Mouse (Mus musculus) adrenal gland, postnatal 10 days (tissue): Measurements from ENCODE around the gene Tcf19. TPM values are rescaled to one million over a fixed set of nuclear protein-coding genes. Genes with fewer than 3 reads are reported as not detected.
"Not testable (repeated sequence)": the region's sequence is repeated elsewhere in the genome, so short reads cannot be mapped to it uniquely, and the experiment has no call there.

Source experiments
- DNase-seq: peaks from one replicate; pipeline ENCODE4 v3.0.0; 2021; ENCODE audit warnings: mixed read lengths
- total RNA-seq, 2 experiments: library from RNA; stranded (reverse); gene quantifications; 2 replicates each; pipeline ENCODE4 v1.2.3; 2021

Gene Tcf19
- total RNA-seq, 2 experiments from 2014 or later: 20.3 to 25.1 TPM

DNA sequence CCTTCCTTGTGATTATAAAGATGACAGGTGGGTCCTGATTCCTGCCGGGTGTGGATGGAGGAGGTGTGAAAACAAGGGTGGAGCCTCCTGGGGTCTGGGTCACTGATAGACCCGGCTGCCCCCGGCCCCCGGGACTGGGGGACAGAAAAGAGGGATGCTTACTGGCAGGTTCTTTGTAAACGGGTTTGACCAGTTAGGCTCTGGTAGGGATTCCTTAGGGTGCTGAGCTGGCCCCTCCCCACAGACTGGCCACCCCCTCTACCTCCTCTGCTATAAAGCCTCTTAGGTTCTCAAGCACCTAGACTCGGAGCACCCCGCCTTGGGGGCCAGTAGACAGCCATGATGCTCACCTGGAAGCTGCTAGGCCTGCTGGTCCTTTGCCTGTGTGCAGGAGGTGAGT, 16.3 kb upstream of the Tcf19 start, which contains the start of gene Psors1c2:
TSS of gene Psors1c2 (plus strand) at position 301 of the 400 bp plus-strand sequence.
- no peak for DNase-seq

DNA sequence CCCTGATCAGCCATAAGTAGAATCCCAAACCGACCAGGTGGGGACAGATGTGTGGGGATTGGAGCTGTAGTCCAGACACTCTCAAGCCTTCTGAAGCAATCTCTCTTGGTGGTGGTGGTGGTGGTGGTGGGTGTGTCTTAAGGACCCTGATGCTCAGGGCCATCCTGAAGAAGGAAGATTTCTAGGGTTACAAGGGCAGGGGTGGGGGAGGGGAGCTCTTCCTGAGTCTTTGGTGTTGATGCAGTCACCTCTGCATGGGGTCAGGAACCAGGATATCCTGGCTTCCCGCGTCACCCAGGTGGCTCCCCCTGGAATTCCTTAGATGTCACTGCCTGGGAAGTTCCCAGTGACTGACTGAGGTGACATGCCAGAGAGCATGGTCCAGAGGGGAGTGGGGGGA, 15.7 kb upstream of the Tcf19 start:
- DNase-seq: no peak

DNA sequence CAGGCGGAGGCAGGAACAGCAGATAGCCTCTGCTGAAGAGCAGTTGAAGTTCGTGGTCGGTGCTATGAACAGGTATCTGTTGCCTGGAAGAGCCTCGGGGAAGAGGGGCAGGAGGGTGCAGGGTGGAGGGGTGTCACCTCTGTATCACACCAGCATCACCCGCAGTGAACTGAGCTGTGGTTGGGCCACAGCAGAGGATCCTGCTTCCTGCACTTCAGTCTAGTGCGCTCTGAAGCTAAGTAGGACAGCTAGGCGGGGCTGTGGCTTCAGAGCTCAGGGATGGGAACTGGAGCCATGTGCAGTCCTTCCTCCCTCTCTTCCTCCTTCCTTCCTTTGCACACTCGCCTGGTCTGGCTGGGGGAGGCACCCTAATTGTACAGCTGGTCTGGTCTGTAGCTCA, 10.0 kb upstream of the Tcf19 start:
- DNase-seq: no peak

DNA sequence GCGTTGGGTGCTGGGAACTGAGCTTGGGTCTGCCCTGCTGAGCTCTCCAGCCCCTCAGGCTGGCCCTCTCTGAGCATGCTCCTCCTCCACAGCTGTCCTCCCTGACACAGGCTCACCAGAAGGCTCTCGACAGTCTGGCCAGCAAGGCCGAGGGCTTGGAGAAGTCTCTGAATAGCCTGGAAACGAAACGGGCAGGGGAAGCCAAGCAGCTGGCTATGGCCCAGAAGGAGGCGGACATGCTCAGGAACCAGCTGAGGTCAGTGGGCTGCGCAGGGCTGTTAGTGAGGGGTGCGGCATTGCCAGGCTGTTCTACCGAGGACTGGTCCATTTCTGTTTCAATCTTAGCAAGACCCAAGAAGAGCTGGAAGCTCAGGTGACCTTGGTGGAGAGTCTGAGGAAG, 7.7 kb upstream of the Tcf19 start:
- peak; percentile 23 for DNase-seq

DNA sequence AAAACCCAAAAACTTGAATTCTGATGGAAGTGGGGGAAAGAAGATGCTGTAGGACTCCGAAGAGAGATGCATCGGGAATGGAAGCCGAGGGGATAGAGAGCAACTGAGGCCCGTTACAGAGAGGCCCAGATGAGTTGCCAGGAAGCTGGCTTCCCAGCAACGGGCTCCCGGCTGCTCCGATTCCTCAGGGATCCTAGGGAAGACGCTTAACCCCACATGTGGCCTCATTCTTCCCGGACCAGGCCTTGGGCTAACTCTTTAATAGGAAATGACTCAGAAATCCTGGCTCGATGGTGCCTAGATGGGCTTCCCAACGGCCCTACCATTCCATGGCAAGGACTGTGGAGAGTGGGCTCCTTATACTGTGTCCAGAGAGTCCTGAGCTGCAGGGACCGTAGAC, 902 bp upstream of the Tcf19 start:
- DNase-seq: peak; percentile 30

DNA sequence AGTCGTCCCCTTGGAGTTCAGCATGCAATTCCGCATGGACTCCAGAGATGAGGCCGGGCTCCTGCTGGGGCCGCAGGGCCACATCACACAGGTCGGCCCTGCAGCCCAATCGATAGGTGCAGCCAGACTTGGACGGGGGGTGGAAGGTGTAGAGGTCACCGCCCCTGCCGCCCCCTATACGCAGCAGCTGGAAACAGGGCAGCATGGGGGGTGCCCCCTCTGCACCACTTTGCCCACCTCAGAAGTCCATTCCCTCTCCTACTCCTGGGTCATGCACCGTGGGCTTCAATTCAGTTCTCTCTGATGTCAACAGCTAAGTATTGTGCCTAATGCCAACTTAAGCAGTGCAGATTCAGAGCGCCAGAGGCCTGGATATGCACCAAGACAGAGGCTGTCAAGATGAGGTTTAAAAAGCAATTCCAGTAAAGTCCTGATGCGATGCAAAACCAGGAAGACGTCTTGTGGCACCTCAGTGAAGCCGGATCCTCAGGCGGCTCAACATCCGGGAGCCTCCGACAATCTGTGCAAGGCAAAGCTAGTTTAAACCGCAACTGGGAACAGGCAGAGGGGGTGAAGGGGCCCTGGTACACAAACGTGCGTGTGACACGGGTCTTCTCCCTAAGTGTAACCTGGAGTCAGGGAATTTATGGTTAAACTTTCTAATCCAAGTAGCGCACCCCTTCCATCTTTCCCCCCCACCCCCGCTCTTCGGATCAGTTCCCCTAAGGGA, 548 bp downstream of the Tcf19 start:
- DNase-seq: peak; percentile 43

DNA sequence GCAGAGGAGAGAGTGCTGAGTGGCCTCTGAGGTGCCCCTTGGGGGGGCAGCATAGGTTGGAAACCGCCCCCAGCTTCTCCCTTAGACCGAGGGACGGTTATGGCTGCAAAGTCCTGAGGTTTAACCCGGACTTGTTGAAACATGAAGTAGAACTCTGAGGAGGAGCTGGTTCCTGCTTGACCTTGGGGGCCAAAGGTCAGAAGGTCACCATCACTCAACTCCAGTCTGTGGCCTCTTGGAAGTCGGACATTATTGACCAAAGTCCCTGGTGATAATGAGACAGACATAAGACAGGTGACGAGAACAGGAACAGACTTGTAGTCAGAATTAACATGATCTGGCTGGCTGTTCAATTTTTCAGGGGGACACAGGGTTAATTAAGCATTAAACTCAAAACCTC, 1.9 kb downstream of the Tcf19 start:
- no peak for DNase-seq

DNA sequence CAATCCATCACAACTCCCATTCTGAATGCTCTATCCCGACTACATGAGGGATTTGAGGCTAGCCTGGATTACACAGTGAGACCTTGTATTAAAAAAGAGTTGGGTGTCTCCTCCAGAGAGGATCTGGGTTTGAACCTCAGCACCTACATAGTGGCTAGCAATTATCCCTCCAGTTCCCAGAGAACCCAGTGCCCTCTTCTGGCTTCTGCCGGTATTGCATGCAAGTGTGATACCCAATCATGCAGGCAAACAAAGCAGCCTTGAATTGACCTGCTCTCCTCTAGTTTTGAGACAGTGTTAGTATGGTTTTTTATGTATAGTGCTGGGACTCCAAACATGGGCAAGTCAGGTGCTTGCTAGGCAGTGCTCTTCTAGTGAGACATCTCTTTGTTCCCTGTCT, 2.7 kb downstream of the Tcf19 start:
- DNase-seq: peak; percentile 89

DNA sequence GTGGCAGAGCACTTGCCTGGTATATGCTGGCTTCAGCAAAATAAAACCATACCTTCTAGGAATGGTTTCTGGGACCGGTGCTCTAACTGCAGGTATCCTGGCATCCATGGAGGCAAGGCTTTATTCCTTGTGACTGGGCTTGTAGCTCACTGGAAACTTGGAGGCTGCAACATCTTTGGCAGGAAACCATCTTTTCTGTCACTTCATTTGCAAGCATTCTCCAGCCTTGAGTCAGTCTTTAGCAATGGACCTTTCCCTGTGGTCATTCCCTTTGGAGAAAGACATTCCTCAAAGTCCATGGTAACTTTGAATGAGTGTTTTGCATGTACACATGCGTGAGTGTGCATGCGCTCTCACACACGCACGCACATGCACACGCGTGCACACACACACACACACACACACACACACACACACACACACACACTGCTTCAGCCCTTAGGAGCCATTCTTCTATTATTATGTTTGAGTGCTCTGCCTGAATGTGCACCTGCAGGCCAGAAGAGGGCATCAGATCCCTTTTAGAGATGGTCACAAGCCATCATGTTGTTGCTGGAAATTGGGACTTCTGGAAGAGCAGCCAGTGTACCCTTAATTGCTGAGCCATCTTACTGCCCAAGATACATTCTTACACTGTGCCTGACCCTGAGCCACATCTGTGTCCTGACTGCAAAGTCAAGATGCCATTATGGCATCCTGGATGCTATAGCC, 3.6 kb downstream of the Tcf19 start:
- no peak for DNase-seq

DNA sequence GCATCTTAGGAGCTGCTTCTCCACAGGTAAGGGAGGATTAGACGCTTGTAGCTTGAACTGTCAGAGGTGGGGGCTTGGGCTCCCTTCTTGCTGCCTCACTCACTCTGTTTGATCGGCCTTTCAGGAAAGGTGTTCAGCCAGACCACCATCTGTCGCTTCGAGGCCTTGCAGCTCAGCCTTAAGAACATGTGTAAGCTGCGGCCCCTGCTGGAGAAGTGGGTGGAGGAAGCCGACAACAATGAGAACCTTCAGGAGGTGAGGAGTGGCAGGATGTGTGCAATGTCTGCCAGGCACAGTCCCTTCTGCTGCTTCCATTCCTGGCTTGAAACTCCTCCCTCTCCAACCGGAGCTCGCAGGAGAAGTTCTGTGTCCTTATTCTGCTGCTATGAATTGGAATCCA, 7.3 kb downstream of the Tcf19 start:
- peak; percentile 35 for DNase-seq

DNA sequence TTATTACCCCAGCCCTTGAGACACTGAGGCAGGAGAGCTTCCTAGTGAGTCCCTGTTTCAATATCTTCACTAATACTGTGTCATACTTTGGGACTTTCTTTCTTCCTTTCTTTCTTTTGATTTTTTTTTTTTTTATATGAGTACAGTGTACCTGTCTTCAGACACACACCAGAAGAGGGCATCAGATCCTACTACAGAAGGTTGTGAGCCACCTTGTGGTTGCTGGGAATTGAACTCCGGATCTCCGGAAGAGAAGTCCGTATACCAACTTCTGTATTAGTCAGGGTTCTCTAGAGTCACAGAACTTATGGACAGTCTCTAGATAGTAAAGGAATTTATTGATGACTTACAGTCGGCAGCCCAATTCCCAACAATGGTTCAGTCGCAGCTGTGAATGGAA, 8.3 kb downstream of the Tcf19 start:
- not testable (repeated sequence) for DNase-seq

DNA sequence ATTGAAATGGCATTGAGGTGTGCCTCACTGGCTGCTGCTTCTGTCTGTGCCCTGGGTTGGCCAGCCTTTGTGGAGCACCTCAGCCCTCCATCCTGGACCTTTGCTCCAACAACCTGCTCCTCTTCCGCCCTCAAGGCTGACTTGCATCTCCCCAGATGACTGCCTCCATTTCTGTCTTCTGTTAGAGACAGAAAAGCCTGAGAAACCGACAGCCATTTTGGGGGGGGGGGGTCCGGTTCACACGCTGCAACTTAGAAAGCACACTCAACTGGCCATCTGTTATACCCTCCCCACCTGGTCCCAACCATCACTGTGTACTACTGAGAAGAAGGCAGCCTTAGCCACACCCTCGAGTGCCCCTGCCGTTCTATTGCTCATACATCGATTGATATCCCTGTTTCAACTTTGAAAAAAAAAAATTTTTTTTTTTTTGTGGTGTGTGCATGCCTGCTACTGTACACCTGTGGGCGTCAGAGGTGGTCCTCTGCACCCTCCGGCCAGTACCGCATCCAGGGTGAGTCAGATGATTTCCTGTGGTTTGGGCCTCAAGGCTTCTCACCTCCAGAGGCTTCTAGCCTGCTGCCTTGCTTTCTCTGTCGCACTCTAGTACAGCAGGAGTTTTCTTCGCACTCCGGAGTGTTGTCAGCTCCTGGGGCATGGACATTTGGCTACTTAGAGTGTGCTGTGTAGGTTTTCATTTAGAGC, 8.9 kb downstream of the Tcf19 start:
- DNase-seq: no peak

DNA sequence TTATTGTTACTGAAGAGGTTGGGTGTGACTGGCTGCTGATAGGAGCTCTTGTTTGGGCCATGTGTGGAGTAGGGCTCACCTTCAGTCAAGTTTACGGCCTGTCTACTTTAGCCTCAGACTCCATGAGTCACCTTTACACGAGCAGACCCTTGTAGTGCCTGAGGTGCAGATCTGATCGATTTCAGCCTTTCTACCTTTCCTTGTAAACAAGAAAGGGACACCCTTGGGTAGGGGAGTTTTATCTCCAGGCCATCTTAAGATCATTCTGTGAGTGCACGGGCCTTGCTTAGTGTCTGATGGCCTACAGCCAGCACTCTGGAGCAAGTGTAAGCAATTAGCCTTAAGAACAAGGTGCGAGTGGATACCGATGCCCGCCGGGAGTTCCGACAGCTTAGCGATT, 9.7 kb downstream of the Tcf19 start:
- no peak for DNase-seq

DNA sequence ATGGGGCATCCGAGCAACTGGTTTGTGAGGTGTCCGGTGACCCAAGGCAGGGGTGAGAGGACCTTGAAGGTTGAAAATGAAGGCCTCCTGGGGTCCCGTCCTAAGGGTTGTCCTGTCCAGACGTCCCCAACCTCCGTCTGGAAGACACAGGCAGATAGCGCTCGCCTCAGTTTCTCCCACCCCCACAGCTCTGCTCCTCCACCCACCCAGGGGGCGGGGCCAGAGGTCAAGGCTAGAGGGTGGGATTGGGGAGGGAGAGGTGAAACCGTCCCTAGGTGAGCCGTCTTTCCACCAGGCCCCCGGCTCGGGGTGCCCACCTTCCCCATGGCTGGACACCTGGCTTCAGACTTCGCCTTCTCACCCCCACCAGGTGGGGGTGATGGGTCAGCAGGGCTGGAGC, 10.8 kb downstream of the Tcf19 start, which contains the start of gene Pou5f1:
TSS of gene Pou5f1 (plus strand) at position 243 of the 400 bp plus-strand sequence.
- DNase-seq: no peak

DNA sequence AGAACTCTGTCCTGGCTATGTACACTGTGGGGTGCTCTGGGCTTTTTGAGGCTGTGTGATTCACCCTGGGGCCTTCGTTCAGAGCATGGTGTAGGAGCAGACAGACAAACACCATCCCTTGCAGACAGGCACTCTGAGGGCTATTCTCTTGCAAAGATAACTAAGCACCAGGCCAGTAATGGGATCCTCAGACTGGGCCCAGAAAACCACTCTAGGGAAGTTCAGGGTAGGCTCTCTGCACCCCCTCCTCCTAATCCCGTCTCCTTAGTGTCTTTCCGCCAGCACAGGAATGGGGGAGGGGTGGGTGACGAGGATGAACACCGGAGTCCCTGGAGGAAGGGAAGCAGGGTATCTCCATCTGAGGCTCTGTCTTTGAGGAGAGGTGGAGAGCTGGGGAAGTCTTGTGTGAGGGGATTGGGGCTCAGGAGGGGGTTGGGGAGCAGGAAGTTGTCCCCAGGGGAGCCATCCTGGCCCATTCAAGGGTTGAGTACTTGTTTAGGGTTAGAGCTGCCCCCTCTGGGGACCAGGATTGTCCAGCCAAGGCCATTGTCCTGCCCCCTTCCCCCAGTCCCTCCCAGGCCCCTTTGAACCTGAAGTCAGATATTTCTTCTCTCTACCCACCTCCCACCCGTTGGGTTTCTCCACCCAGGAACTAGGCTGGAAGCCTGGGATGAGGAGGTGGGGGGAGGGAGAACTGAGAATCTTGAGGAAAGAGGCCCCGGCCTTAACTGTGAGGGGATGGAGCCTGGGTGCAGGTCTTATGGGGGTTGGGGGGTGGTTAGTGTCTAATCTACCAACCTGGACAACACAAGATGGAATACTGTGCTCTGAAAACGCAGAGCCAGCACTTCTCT, 11.8 kb downstream of the Tcf19 start:
- DNase-seq: no peak

DNA sequence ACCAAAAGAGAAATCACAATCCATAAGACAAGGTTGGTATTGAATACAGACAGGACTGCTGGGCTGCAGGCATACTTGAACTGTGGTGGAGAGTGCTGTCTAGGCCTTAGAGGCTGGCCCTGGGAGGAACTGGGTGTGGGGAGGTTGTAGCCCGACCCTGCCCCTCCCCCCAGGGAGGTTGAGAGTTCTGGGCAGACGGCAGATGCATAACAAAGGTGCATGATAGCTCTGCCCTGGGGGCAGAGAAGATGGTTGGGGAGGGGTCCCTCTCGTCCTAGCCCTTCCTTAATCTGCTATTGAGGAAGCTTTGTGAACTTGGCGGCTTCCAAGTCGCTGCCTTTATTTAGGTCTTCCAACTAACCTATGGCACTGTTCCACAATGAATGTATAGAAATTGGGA, 12.8 kb downstream of the Tcf19 start:
- no peak for DNase-seq

DNA sequence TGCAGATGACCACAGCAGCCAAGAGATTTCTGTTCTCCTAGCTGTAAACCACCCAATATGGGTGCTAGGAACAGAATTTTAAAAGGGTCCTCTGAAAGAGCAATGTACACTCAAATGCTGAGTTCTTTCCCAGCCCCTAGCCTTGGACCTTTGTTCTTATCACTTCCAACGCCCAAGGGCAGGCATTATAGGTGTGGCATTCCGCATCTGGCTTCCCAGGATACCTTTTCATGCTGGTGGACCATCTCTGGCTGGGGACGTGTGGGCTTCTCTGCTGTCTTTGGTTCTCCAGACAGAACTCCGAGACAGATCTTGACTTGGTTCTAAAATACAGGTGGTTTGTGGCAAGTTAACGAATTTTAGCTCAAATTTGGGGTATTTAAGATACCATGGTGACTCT, 13.9 kb downstream of the Tcf19 start:
- DNase-seq: no peak

DNA sequence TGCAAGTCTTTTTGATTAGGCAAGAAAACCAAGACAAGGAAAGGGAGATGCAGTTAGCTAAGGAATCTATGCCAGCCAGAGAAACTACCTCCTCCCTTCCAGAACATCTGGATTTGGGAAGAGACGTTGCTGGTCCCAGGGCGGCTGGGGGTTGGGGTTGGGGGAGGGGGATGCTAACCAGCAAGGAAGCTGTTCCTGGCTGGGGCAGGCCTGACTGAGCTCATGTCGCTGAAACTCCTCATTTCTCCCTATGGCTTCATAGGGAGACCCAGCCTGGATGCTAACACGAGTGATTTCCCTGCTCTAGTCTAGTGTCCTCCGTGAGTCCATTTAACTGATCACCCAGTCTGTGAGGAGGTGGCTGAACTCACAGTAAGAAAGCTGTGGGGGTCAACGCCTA, 14.4 kb downstream of the Tcf19 start:
- no peak for DNase-seq

DNA sequence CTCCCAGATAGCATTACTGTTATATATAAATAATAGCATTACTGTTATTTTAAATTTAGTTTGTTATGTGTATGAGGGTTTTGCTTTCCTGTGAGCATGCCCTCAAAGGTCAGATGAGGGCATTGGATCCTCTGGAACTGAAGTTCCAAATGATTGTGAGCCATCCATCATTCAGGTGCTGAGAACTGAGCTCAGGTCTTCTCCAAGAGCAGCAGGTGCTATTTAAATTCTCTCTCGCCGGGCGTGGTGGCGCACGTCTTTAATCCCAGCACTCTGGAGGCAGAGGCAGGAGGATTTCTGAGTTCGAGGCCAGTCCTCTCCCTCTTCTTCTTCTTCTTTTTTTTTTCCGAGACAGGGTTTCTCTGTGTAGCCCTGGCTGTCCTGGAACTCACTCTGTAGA, 19.5 kb downstream of the Tcf19 start:
- DNase-seq: no peak

DNA sequence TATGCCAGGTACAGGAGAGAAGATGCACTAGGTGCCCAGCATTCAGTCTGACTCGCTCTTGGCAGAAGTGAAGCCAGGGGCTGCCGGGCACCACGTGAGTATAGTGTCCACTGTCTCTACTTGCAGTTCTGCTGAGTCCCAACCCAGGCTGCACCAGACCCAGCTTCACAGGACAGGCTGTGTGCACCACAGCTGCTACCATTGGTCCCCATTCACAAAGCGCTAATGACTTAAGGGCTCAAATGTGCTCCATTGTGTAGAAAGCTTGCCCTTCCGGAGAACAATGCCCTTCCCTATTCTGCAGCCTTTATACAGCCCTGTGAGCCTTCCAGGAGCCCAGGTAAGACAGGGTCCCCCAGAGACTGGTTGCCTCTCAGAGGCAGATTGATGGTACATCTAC, 26.3 kb downstream of the Tcf19 start:
- DNase-seq: no peak

DNA sequence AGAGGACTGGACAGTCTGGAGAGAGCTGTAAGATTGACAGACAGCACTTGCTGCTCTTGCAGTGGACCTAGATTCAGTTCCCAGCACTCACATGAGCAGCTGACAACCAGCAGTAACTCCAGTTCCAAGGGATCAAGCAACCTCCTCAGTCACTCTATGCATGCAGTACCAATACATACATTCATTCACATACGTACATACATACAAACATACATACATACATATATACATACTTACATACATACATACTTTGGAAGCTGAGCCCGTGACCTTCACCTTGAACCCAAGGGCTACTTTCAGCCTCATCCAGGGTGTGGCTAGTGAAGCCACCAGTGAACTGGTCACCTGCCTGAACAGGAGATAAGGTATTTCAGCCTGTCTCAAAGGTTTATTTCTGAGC, 28.6 kb downstream of the Tcf19 start:
- no peak for DNase-seq

DNA sequence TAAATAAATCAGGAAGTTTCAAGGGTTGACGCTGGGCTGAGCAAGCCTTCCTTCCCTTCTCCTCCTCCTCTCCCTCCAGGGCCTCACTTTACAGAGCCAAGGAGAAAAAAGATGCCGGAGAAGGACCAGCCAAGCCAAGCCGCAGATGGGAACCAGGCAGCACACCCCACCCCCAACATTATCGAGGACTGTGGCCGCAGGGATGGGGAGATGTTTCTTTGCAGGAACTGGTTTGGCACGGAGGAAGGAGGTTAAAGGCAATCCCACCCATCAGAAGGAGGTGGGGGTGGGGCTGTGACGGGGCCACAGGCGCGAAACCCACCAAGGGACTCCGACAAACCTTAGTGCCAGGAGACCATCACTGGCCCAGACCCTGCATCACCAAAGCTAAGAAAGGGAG, 29.9 kb downstream of the Tcf19 start:
- DNase-seq: no peak
